In the genomic region with DNA sequence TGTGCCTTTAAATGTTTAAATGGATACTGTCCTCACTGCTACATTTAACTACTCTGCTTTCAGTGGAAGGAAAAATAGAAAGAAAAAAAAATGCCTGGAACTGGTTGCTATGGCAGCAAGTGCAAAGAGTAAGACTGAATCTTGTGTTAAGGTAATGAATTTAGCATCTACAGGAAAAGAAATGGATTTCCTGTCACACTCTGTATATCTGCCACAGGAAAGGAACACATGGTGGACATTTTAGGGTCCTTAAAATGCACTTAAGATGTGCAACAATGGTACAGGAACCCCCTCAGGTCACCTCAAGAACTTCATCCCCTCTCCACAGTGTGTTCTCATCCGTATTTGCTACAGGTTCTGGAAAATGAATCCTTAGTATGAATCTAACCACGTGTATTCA, we compare ENCODE assay signal across 18 mouse cellular contexts.
DNase-seq lines count a peak whose midpoint lies in the region; ATAC-seq lines count a peak whose summit lies in the region.
"Had no signal": no experiment of that assay in that cellular context is flagged by ENCODE, and none has a peak within 500 bp of the region (broad histone marks: within the 10 kb centered on the region; RNA-seq: fewer than 3 reads in every experiment).

No protein-coding gene starts in this region.

- no peaks in the 10 kb centered on the region for H3K27me3 ChIP-seq in forebrain, embryonic 15.5 days
- H3K27me3 ChIP-seq in forebrain, embryonic 11.5 days (ENCODE audit: control insufficient read depth, insufficient read depth, low read length): no peaks in the 10 kb centered on the region
- H3K27me3 ChIP-seq in heart, embryonic 12.5 days (replicated peaks): no peaks in the 10 kb centered on the region
- H3K27me3 ChIP-seq in limb, embryonic 10.5 days (ENCODE audit: low read depth, poor library complexity, severe bottlenecking): no peaks in the 10 kb centered on the region
- H3K27me3 ChIP-seq: embryonic facial prominence, embryonic 12.5 days; heart, embryonic 13.5 days; lung, embryonic 15.5 days had no signal

- ATAC-seq in forebrain, embryonic 15.5 days (replicated peaks): peak; percentile 57
- ATAC-seq in forebrain, embryonic 11.5 days (replicated peaks; ENCODE audit: low FRiP score): no peak
- ATAC-seq in heart, embryonic 12.5 days (ENCODE audit: insufficient number of reproducible peaks, low FRiP score): no peak
- ATAC-seq: activated CD4-positive, CD25-positive, alpha-beta regulatory T cell, adult 4 months had no signal

- no peaks in the 10 kb centered on the region for H3K4me1 ChIP-seq in forebrain, embryonic 15.5 days
- no peaks in the 10 kb centered on the region for H3K4me1 ChIP-seq in forebrain, embryonic 11.5 days (replicated peaks; ENCODE audit: control insufficient read depth, insufficient read depth, low read length)
- H3K4me1 ChIP-seq in heart, embryonic 12.5 days (replicated peaks): no peaks in the 10 kb centered on the region
- H3K4me1 ChIP-seq in limb, embryonic 10.5 days: peaks cover 12% of the 10 kb centered on the region
- H3K4me1 ChIP-seq: heart, embryonic 13.5 days; lung, embryonic 15.5 days had no signal

- 74% methylated on average over 2 of the region's 2 CpGs for WGBS in forebrain, embryonic 15.5 days
- WGBS in forebrain, embryonic 11.5 days: 76% methylated on average over 2 of the region's 2 CpGs
- WGBS in heart, embryonic 12.5 days: 59% methylated on average over 2 of the region's 2 CpGs
- 70% methylated on average over 2 of the region's 2 CpGs for WGBS in limb, embryonic 10.5 days

- no peak overlapping the region for H3K4me2 ChIP-seq in forebrain, embryonic 15.5 days (replicated peaks)
- no peak overlapping the region for H3K4me2 ChIP-seq in forebrain, embryonic 11.5 days (ENCODE audit: low read depth, low read length, severe bottlenecking)
- H3K4me2 ChIP-seq in heart, embryonic 12.5 days: no peak overlapping the region
- H3K4me2 ChIP-seq: embryonic facial prominence, embryonic 12.5 days; heart, embryonic 13.5 days; liver, embryonic 11.5 days; lung, embryonic 15.5 days had no signal

- H3K9ac ChIP-seq in forebrain, embryonic 15.5 days (replicated peaks): no peak overlapping the region
- no peak overlapping the region for H3K9ac ChIP-seq in forebrain, embryonic 11.5 days (ENCODE audit: low read length)
- H3K9ac ChIP-seq in heart, embryonic 12.5 days: no peak overlapping the region
- H3K9ac ChIP-seq: embryonic facial prominence, embryonic 12.5 days; heart, embryonic 13.5 days; lung, embryonic 15.5 days had no signal

- no peak for DNase-seq in forebrain, embryonic 11.5 days (ENCODE audit: low spot score)
- peak; percentile 3 for DNase-seq in layer of hippocampus, adult 9-11 months
- DNase-seq in layer of hippocampus, adult 8-10 months (ENCODE audit: low spot score in 2 of 2): no peak
- DNase-seq in brain, adult 2 months (ENCODE audit: low read depth, low spot score): peak; percentile 72
- DNase-seq in left cerebral cortex, postnatal 14 days (ENCODE audit: low spot score in 2 of 2): peak; percentile 29 to 69
- DNase-seq in limb, embryonic 10.5 days (ENCODE audit: low spot score): no peak
- DNase-seq: adrenal gland, postnatal 36 days; cerebellum, postnatal 14 days; kidney, adult 8-10 months; kidney, postnatal 4 days; thymus, adult 18-20 months had no signal

- no peaks in the 10 kb centered on the region for H3K9me3 ChIP-seq in forebrain, embryonic 15.5 days
- H3K9me3 ChIP-seq in forebrain, embryonic 11.5 days (ENCODE audit: control insufficient read depth, low read length): no peaks in the 10 kb centered on the region
- no peaks in the 10 kb centered on the region for H3K9me3 ChIP-seq in heart, embryonic 12.5 days (replicated peaks)
- no peaks in the 10 kb centered on the region for H3K9me3 ChIP-seq in limb, embryonic 10.5 days (replicated peaks)
- H3K9me3 ChIP-seq: embryonic facial prominence, embryonic 12.5 days; heart, embryonic 13.5 days; lung, embryonic 15.5 days had no signal

- H3K4me3 ChIP-seq in forebrain, embryonic 15.5 days: no peak overlapping the region
- H3K4me3 ChIP-seq in forebrain, embryonic 11.5 days (ENCODE audit: low read depth, low read length): no peak overlapping the region
- no peak overlapping the region for H3K4me3 ChIP-seq in heart, embryonic 12.5 days
- H3K4me3 ChIP-seq in limb, embryonic 10.5 days: no peak overlapping the region
- H3K4me3 ChIP-seq: embryonic facial prominence, embryonic 12.5 days; heart, embryonic 13.5 days; lung, embryonic 15.5 days had no signal

- intact Hi-C loops in left cerebral cortex, postnatal 14 days (cut with DNase I): no loop called here

- H3K27ac ChIP-seq in forebrain, embryonic 15.5 days (replicated peaks): no peak overlapping the region
- H3K27ac ChIP-seq in forebrain, embryonic 11.5 days (ENCODE audit: low read depth, low read length): no peak overlapping the region
- H3K27ac ChIP-seq in heart, embryonic 12.5 days (ENCODE audit: poor library complexity, severe bottlenecking): no peak overlapping the region
- no peak overlapping the region for H3K27ac ChIP-seq in limb, embryonic 10.5 days
- H3K27ac ChIP-seq: embryonic facial prominence, embryonic 12.5 days; heart, embryonic 13.5 days; lung, embryonic 15.5 days had no signal

- no peaks in the 10 kb centered on the region for H3K36me3 ChIP-seq in forebrain, embryonic 15.5 days
- H3K36me3 ChIP-seq in forebrain, embryonic 11.5 days (ENCODE audit: control insufficient read depth, insufficient read depth, low read length): no peaks in the 10 kb centered on the region
- H3K36me3 ChIP-seq in heart, embryonic 12.5 days: no peaks in the 10 kb centered on the region
- H3K36me3 ChIP-seq in limb, embryonic 10.5 days: no peaks in the 10 kb centered on the region
- H3K36me3 ChIP-seq: embryonic facial prominence, embryonic 12.5 days; heart, embryonic 13.5 days; lung, embryonic 15.5 days had no signal

Comparison
In these comparisons a context has a peak if more than half of its experiments do, and no peak if none do; other contexts are left out.
1. DNase-seq: peak in layer of hippocampus, adult 9-11 months (single experiment), brain, adult 2 months (single experiment) and left cerebral cortex, postnatal 14 days (2 of 2); none in forebrain, embryonic 11.5 days (single experiment), layer of hippocampus, adult 8-10 months (0 of 2) and limb, embryonic 10.5 days (single experiment).